Mouse (Mus musculus) megakaryocyte, adult 5-6 weeks (primary cell): ENCODE measurements at regions not wholly inside any gene's neighbourhood (a gene's known extent, or its start where the extent isn't known, plus 50 kb on each side); places are given as distances from the start of the nearest gene placed in this dataset.

Experiments
- ATAC-seq: 2 replicates; pipeline ENCODE4 v1.8.0; 2016; ENCODE audit warnings: mild to moderate bottlenecking, inconsistent platforms; ENCODE audit not compliant: poor library complexity, severe bottlenecking

- ATAC-seq, result no peak
Observed at GRCm38 (mm10) chr5:101157416-101157815, 311.9 kb downstream of the Gpat3 start.

GRCm38 (mm10) chr5:101146345-101146744 lies 300.8 kb downstream of the Gpat3 start:
- ATAC-seq, result no peak

- ATAC-seq, result no peak
Observed at GRCm38 (mm10) chr5:101124941-101125453, 279.5 kb downstream of the Gpat3 start.

GRCm38 (mm10) chr5:101122914-101123313 lies 277.4 kb downstream of the Gpat3 start:
- no peak for ATAC-seq

GRCm38 (mm10) chr5:101120509-101121201 lies 275.1 kb downstream of the Gpat3 start:
- ATAC-seq, result no peak

GRCm38 (mm10) chr5:101112151-101112769 lies 266.7 kb downstream of the Gpat3 start:
- ATAC-seq, result no peak

- no peak for ATAC-seq
Observed at GRCm38 (mm10) chr5:101111619-101112018, 266.1 kb downstream of the Gpat3 start.

GRCm38 (mm10) chr5:101100975-101101699 lies 255.6 kb downstream of the Gpat3 start:
- ATAC-seq, result peak; percentile 80

GRCm38 (mm10) chr5:101091027-101091598 lies 245.6 kb downstream of the Gpat3 start:
- ATAC-seq, result no peak

- ATAC-seq, result no peak
Observed at GRCm38 (mm10) chr5:101090415-101091026, 245.0 kb downstream of the Gpat3 start.

- no peak for ATAC-seq
Observed at GRCm38 (mm10) chr5:101085199-101085598, 239.7 kb downstream of the Gpat3 start.

- ATAC-seq, result no peak
Observed at GRCm38 (mm10) chr5:101082611-101083010, 237.1 kb downstream of the Gpat3 start.

GRCm38 (mm10) chr5:101064308-101064707 lies 218.8 kb downstream of the Gpat3 start:
- no peak for ATAC-seq

- ATAC-seq, result no peak
Observed at GRCm38 (mm10) chr5:101063254-101063653, 217.7 kb downstream of the Gpat3 start.

GRCm38 (mm10) chr5:101051591-101051990 lies 206.1 kb downstream of the Gpat3 start:
- ATAC-seq, result no peak

GRCm38 (mm10) chr5:101040488-101040887 lies 195.0 kb downstream of the Gpat3 start:
- ATAC-seq, result no peak

GRCm38 (mm10) chr5:101032968-101033367 lies 187.5 kb downstream of the Gpat3 start:
- ATAC-seq, result no peak

- no peak for ATAC-seq
Observed at GRCm38 (mm10) chr5:101032147-101032900, 186.8 kb downstream of the Gpat3 start.

- ATAC-seq, result no peak
Observed at GRCm38 (mm10) chr5:101024796-101025195, 179.3 kb downstream of the Gpat3 start.

GRCm38 (mm10) chr5:101023784-101024183 lies 178.3 kb downstream of the Gpat3 start:
- ATAC-seq, result no peak
